Mouse (Mus musculus): ENCODE data around the gene Gm27179. TPM values are rescaled to one million over a fixed set of nuclear protein-coding genes. Genes with fewer than 3 reads are reported as not detected.
"Not testable (repeated sequence)": the region's sequence is repeated elsewhere in the genome, so short reads cannot be mapped to it uniquely, and the experiment has no call there.

Gm27179 gene
- not detected in 2 replicates for polyA plus RNA-seq (2015; fragmentation: Nextera tagmentation; extraction: Ambion mirVana)

GRCm38 (mm10) chr14:69512449-69512848 lies at the start of gene Gm27179:
Gm27179 (minus strand) TSS chr14:69512549.
- H3K27ac ChIP-seq (ENCODE audit: low read length); ATAC-seq (ENCODE audit: low read depth); H3K4me1 ChIP-seq (replicated peaks; ENCODE audit: control insufficient read depth, insufficient read depth, low read length); H3K9ac ChIP-seq (ENCODE audit: low read length); H3K27me3 ChIP-seq (ENCODE audit: control insufficient read depth, insufficient read depth, low read depth, low read length); H3K9me3 ChIP-seq (ENCODE audit: control insufficient read depth, low read length); H3K4me3 ChIP-seq (ENCODE audit: low read length); H3K36me3 ChIP-seq (ENCODE audit: control insufficient read depth, insufficient read depth, low read length); H3K4me2 ChIP-seq (ENCODE audit: low read depth, low read length): not testable (repeated sequence)
- no CpG with 5 or more reads among the region's 2 CpGs for WGBS

- H3K4me1 ChIP-seq (replicated peaks; ENCODE audit: control insufficient read depth, insufficient read depth, low read length); H3K27me3 ChIP-seq (ENCODE audit: control insufficient read depth, insufficient read depth, low read depth, low read length); H3K4me3 ChIP-seq (ENCODE audit: low read length); H3K36me3 ChIP-seq (ENCODE audit: control insufficient read depth, insufficient read depth, low read length); H3K27ac ChIP-seq (ENCODE audit: low read length); H3K9ac ChIP-seq (ENCODE audit: low read length); H3K4me2 ChIP-seq (ENCODE audit: low read depth, low read length); ATAC-seq (ENCODE audit: low read depth); H3K9me3 ChIP-seq (ENCODE audit: control insufficient read depth, low read length): not testable (repeated sequence)
- no CpG with 5 or more reads among the region's 14 CpGs for WGBS
Measured at GRCm38 (mm10) chr14:69557550-69557949, 45.2 kb upstream of the Gm27179 start.

- H3K36me3 ChIP-seq (ENCODE audit: control insufficient read depth, insufficient read depth, low read length); H3K9ac ChIP-seq (ENCODE audit: low read length); H3K4me3 ChIP-seq (ENCODE audit: low read length); H3K4me2 ChIP-seq (ENCODE audit: low read depth, low read length); ATAC-seq (ENCODE audit: low read depth); H3K27ac ChIP-seq (ENCODE audit: low read length); H3K9me3 ChIP-seq (ENCODE audit: control insufficient read depth, low read length); H3K27me3 ChIP-seq (ENCODE audit: control insufficient read depth, insufficient read depth, low read depth, low read length); H3K4me1 ChIP-seq (replicated peaks; ENCODE audit: control insufficient read depth, insufficient read depth, low read length): not testable (repeated sequence)
- no CpG with 5 or more reads among the region's 8 CpGs for WGBS
Measured at GRCm38 (mm10) chr14:69556820-69557219, 44.5 kb upstream of the Gm27179 start.

- H3K27me3 ChIP-seq (ENCODE audit: control insufficient read depth, insufficient read depth, low read depth, low read length); H3K9ac ChIP-seq (ENCODE audit: low read length); H3K4me2 ChIP-seq (ENCODE audit: low read depth, low read length); H3K27ac ChIP-seq (ENCODE audit: low read length); H3K4me3 ChIP-seq (ENCODE audit: low read length); H3K4me1 ChIP-seq (replicated peaks; ENCODE audit: control insufficient read depth, insufficient read depth, low read length); H3K36me3 ChIP-seq (ENCODE audit: control insufficient read depth, insufficient read depth, low read length); H3K9me3 ChIP-seq (ENCODE audit: control insufficient read depth, low read length): not testable (repeated sequence)
- peak; percentile 97 for ATAC-seq (ENCODE audit: low read depth)
- no CpG with 5 or more reads among the region's 68 CpGs for WGBS
Measured at GRCm38 (mm10) chr14:69555110-69555831, 42.9 kb upstream of the Gm27179 start, which contains the start of gene Entpd4b. Entpd4b (plus strand) TSS chr14:69555424.

GRCm38 (mm10) chr14:69547310-69547709 lies 35.0 kb upstream of the Gm27179 start:
- not testable (repeated sequence) for H3K36me3 ChIP-seq (ENCODE audit: control insufficient read depth, insufficient read depth, low read length); H3K4me1 ChIP-seq (replicated peaks; ENCODE audit: control insufficient read depth, insufficient read depth, low read length); H3K4me3 ChIP-seq (ENCODE audit: low read length); H3K27me3 ChIP-seq (ENCODE audit: control insufficient read depth, insufficient read depth, low read depth, low read length); H3K4me2 ChIP-seq (ENCODE audit: low read depth, low read length); H3K9ac ChIP-seq (ENCODE audit: low read length); H3K9me3 ChIP-seq (ENCODE audit: control insufficient read depth, low read length); H3K27ac ChIP-seq (ENCODE audit: low read length)
- WGBS = no CpG with 5 or more reads among the region's 4 CpGs
- 0 out of 2 replicates have a peak, but pooled peaks have one; percentile 36 for ATAC-seq (ENCODE audit: low read depth)

GRCm38 (mm10) chr14:69545052-69545451 lies 32.7 kb upstream of the Gm27179 start:
- H3K4me3 ChIP-seq (ENCODE audit: low read length) = not testable (repeated sequence)
- no CpG with 5 or more reads among the region's 2 CpGs for WGBS

GRCm38 (mm10) chr14:69544033-69544432 lies 31.7 kb upstream of the Gm27179 start:
- ATAC-seq (ENCODE audit: low read depth); H3K9me3 ChIP-seq (ENCODE audit: control insufficient read depth, low read length); H3K27ac ChIP-seq (ENCODE audit: low read length); H3K4me1 ChIP-seq (replicated peaks; ENCODE audit: control insufficient read depth, insufficient read depth, low read length); H3K4me2 ChIP-seq (ENCODE audit: low read depth, low read length); H3K36me3 ChIP-seq (ENCODE audit: control insufficient read depth, insufficient read depth, low read length); H3K9ac ChIP-seq (ENCODE audit: low read length); H3K4me3 ChIP-seq (ENCODE audit: low read length); H3K27me3 ChIP-seq (ENCODE audit: control insufficient read depth, insufficient read depth, low read depth, low read length): not testable (repeated sequence)
- no CpG with 5 or more reads among the region's 7 CpGs for WGBS

More at GRCm38 (mm10) chr14:69545052-69545451, 32.7 kb upstream of the Gm27179 start:
- not testable (repeated sequence) for H3K4me2 ChIP-seq (ENCODE audit: low read depth, low read length); H3K4me1 ChIP-seq (replicated peaks; ENCODE audit: control insufficient read depth, insufficient read depth, low read length); H3K9ac ChIP-seq (ENCODE audit: low read length); H3K9me3 ChIP-seq (ENCODE audit: control insufficient read depth, low read length); H3K27ac ChIP-seq (ENCODE audit: low read length); H3K27me3 ChIP-seq (ENCODE audit: control insufficient read depth, insufficient read depth, low read depth, low read length); ATAC-seq (ENCODE audit: low read depth); H3K36me3 ChIP-seq (ENCODE audit: control insufficient read depth, insufficient read depth, low read length)

- WGBS = no CpG with 5 or more reads among the region's 7 CpGs
- H3K9me3 ChIP-seq (ENCODE audit: control insufficient read depth, low read length); H3K4me3 ChIP-seq (ENCODE audit: low read length); ATAC-seq (ENCODE audit: low read depth); H3K9ac ChIP-seq (ENCODE audit: low read length); H3K36me3 ChIP-seq (ENCODE audit: control insufficient read depth, insufficient read depth, low read length); H3K4me1 ChIP-seq (replicated peaks; ENCODE audit: control insufficient read depth, insufficient read depth, low read length); H3K27me3 ChIP-seq (ENCODE audit: control insufficient read depth, insufficient read depth, low read depth, low read length); H3K27ac ChIP-seq (ENCODE audit: low read length); H3K4me2 ChIP-seq (ENCODE audit: low read depth, low read length): not testable (repeated sequence)
Measured at GRCm38 (mm10) chr14:69542695-69543094, 30.3 kb upstream of the Gm27179 start.

GRCm38 (mm10) chr14:69540113-69540512 lies 27.8 kb upstream of the Gm27179 start:
- WGBS = no CpG with 5 or more reads among the region's 5 CpGs
- H3K36me3 ChIP-seq (ENCODE audit: control insufficient read depth, insufficient read depth, low read length); H3K27ac ChIP-seq (ENCODE audit: low read length); ATAC-seq (ENCODE audit: low read depth); H3K9me3 ChIP-seq (ENCODE audit: control insufficient read depth, low read length); H3K9ac ChIP-seq (ENCODE audit: low read length); H3K4me2 ChIP-seq (ENCODE audit: low read depth, low read length); H3K4me3 ChIP-seq (ENCODE audit: low read length); H3K27me3 ChIP-seq (ENCODE audit: control insufficient read depth, insufficient read depth, low read depth, low read length); H3K4me1 ChIP-seq (replicated peaks; ENCODE audit: control insufficient read depth, insufficient read depth, low read length): not testable (repeated sequence)

All from lung, embryonic 16.5 days (tissue).